Mouse (Mus musculus): ENCODE results near the gene Suclg2.

DNA sequence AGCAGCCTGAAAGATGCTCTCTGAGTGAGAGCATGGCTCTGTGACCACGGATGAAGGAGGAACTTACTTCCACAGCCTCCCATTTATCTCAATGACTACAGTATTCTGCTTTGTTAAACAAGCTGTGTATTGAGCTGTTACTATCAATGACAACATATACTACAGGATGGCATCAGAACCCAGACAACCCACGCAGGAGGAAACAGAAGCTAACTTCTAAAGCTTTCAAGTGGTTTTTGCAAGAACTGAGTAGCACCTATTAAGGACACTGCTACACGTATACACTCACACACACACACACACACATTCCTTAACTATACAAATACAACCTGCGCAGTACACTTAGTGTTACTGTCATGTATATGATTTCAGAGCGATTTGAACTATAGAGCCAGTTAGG, 202.9 kb downstream of the Suclg2 start:
- TF ChIP-seq CTCF (IDR thresholded peaks at IDR 0.05; ENCODE audit: low read depth) (no peak), EP300 (optimal IDR thresholded peaks at IDR 0.05) (no peak)
